Mouse (Mus musculus) kidney, adult 11 months (tissue): Measurements from ENCODE around the gene Gckr.
"Not testable (repeated sequence)": the region's sequence is repeated elsewhere in the genome, so short reads cannot be mapped to it uniquely, and the experiment has no call there.

Experiments used
- DNase-seq: peaks from one replicate; pipeline ENCODE4 v3.0.0; 2022

Gckr gene

DNA sequence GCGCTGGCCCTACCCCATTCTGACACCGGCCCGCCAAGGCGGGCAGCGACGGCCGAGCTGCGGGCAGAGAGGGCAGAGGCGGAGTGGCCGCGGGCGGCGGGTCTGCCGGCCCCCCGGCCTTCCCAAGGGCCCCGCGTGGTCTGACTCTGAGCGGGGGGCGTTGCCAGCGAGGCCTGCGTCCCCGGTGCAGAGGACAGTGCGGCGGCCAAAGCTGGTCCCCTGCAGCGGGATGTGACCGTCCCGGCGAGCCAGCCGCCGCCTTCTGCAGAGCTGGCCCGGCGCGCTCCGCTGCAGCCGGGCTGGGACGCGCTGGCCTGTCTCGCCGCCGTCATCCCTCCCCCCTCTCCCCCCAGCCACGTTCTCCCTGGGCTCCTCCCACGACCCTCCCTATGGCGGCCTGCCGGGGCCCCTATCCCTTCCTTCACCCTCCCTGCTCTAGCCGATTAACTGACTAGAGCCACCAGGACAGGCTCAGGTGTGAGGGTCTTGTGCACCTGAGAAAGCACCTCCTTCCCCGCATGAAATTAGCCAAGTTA lies 1.6 kb upstream of the Gckr start, which contains the start of gene Fndc4:
TSS of gene Fndc4 (minus strand) at position 475 of the 536 bp plus-strand sequence.
- peak; percentile 9 for DNase-seq

DNA sequence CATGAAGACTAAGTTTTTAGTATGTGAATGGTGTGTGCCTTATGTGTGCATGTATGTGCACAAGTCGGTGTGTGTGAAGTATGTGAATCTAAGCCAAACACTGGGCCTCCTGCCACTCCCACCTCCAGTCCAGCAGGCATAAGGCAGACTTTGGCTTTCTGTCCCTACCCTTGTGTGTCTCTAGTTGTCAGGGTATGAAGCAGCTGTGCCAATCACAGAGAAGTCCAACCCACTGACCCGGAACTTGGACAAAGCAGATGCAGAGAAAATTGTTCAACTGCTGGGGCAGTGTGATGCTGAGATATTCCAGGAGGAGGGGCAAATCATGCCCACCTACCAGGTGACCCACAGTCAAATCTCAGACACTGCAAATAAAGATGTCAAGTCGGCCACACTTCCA lies 738 bp downstream of the Gckr start:
- DNase-seq: peak; percentile 11

GRCm38 (mm10) chr5:31298486-31298885 lies 1.2 kb downstream of the Gckr start:
- no peak for DNase-seq

DNA sequence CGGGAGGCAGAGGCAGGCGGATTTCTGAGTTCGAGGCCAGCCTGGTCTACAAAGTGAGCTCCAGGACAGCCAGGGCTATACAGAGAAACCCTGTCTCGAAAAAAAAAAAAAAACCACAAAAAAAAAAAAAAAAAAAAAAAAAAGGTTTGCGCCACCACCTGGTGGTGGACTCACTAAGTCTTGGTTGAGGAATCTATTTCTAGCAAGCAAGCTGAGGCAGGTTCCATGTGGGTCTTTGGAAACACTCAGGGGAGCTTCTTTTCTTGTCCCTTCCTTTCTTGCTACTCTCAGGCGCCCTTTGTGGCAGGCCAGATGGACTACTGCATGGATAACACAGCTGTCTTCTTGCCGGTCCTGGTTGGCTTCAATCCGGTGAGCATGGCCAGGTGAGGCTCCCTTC lies 4.6 kb downstream of the Gckr start:
- DNase-seq: no peak

GRCm38 (mm10) chr5:31303093-31303492 lies 5.8 kb downstream of the Gckr start:
- DNase-seq: no peak

- DNase-seq: no peak
These were observed 15.6 kb downstream of the Gckr start for GRCm38 (mm10) chr5:31312806-31313205.

DNA sequence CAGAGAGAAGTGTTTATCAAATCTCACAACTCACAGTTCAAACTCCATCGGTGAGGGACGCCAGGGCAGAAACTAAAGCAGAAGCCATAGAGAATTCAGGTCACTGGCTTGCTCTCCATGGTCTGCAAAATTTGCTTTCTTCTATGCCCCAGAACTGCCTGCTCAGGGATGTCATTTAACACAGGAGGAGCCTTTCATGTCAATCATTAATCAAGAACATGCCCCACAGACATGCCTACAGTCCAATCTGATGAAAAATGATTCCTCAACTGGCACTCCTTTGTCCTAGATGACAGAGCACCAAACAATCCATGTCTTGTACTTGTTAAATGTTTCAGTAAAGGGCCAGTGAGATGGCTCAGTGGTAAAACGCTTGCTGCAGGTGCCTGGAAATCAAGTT lies 25.5 kb downstream of the Gckr start:
- DNase-seq: peak; percentile 5

GRCm38 (mm10) chr5:31324085-31324484 lies 26.8 kb downstream of the Gckr start:
- DNase-seq: no peak

DNA sequence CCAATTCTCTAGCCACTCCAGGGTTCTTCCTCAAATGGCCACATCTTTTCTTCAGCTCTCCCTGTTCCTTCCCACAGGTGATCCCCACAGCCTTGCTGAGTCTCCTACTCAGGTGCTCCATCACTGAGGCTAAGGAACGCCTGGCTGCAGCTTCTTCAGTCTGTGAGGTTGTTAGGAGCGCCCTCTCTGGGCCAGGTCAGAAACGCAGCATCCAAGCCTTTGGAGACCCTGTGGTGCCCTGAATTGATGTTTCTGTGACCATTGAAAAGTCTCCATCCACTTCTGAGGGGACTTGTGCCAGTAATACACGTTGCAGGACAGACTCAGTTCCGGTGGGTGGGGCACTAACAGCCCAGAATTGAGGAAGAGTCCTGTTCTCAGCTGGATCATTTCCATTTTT lies 29.6 kb downstream of the Gckr start:
- no peak for DNase-seq

DNA sequence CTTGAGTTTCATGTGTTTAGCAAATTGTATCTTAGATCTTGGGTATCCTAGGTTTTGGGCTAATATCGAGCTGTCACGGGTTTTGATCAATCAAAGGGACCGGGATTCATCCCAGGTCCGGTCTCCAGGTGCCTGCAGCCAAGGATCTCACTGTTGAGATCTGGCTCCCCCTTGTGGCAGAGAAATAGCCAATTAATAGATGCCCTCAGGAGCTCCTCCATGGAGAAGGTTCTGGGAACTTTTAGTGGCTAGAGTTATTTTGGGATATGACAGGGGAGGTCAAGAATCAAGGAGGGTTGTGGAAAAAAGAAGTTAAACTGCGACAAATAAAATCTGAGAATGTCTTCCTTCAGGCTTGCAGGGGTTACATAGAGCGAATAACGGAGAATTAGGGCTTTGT lies 31.0 kb downstream of the Gckr start:
- DNase-seq: peak; percentile 50

- DNase-seq: not testable (repeated sequence)
These were observed 60.3 kb downstream of the Gckr start for GRCm38 (mm10) chr5:31357586-31357985.

DNA sequence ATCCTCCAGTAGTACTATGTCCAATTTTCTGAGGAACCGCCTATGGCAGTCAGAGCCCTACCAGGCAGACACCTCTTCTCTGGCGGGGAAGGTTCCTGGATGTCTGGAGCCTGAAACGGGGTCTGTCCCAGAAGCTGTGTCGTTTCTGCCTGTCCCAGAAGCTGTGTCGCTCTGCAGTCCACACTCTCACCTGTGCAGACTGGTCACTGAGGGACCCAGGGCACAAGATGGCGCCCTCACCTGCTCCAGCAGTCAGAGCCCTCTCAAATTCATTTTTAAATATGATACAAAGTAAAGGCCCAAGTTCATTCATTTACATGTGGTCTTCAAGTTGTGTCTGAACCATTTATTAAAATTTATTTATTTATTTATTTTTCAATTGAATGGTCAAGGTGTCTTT lies 63.7 kb downstream of the Gckr start:
- peak; percentile 2 for DNase-seq
